Mouse (Mus musculus) mammary gland, adult 2 months (tissue): ENCODE measurements around the gene Parg. TPM values are rescaled to one million over a fixed set of nuclear protein-coding genes. Genes with fewer than 3 reads are reported as not detected.

Source experiments
- polyA plus RNA-seq: library from polyadenylated mRNA; depleted of rRNA; stranded (reverse); fragments of >200 nt; gene quantifications from 2 replicates; pipeline ENCODE4 v1.2.3, GENCODE M21; 2012; ENCODE audit warnings: low replicate concordance; rRNA removed

Parg gene
- polyA plus RNA-seq = 4.5 and 5.1 TPM in 2 replicates

DNA sequence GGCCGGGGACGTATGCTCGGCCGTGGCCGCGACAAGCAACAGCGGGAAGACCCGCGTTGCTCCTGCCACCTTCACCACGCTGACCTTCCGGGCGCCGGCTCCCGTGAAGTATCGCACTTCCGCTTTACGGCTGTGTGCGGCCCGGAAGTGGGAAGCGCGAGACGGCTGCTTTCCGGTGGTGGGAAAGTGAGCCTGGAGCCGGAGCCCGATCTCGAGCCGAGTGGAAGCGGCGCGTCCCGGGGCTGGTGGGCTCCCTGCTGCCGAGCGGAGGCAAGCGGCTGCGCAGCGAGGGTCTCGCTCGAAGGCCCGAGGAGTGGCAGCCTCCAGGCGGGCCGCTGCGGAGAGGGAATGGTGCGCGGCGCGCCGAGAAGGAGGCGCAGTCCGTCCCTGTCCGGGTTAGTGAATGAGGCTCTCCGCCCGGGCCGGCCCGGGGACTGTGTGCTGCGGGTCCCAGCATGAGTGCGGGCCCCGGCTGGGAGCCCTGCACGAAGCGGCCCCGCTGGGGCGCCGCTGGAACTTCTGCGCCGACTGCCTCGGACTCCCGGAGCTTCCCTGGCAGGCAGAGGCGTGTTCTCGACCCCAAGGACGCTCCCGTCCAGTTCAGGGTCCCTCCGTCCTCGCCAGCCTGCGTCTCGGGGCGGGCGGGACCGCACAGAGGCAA lies at the start of gene Parg, which contains the start of gene Timm23:
TSS of gene Parg (plus strand) at position 159 of the 661 bp plus-strand sequence.
TSS of gene Timm23 (minus strand) at position 108 of the 661 bp plus-strand sequence.

DNA sequence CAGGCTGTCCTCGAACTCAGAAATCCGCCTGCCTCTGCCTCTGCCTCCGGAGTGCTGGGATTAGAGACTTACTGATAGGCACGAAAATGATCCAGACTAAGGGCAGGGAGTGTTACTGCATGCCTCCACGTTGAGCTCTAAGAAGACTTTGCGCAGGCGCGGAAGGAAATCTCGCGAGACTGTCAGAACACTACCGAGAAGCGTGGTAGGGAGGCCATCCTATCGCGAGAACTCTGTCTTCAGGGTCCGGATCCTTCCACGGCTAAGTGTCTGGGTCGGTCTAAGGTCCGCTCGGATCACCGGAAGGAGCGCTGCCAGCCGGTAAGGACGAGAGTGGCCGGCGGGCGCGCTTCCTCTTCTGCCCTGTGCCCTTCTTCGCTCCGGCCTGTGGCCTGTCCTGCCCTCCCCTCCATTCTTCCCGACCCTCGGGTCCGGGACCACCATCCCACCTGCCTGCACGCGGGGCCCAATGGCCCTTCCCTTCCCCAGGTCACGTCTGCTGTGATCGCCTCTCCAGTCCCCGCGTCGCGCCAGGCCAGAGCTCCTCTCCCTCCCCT lies 42.0 kb upstream of the Parg start, which contains the start of gene Ncoa4:
TSS of gene Ncoa4 (plus strand) at position 176 of the 557 bp plus-strand sequence.

DNA sequence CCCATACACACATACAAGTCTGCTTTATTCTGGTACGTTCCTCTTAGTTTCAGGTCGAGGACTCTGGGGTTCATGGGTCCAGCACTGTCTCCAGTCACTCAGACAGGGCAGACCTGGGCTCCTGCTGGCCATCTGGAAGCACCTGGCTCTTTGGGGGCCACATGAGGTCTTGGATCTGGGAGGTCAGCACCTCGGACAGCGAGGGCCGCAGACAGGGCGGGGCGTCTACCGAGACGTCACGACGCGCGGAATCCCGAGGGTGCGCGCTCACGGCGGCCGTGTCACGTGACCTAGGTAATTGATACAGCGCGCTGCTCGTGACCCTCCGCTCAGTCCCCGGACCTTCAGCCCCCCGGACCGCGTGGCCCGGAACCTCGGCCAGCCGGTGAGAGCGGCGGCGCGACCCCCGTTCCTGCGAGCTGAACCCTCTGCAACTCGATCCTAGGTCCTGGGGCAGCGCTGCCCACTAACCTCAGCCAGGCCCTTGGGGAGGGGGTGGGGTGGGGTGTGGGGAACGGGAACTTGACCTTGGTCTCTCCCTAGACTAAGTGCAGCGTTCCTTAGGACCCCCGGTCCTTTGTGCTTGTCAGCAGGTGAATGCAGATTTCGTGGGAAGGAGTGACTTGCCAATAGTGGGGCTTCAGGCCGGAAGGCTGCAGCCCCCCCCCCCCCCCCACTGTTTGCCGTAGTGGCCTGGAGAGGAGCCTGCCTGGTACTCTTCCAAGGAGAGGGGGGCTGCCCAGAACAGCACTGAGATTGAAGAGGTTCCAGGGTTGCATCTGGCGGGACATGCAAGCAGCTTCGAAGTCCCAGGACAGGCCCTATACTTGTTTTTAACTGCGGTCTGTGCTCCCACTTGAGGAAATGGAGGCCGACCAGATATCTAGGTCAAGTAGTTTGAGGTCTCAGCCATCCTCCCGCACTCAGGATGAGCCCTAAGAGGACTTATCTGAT lies 120.3 kb downstream of the Parg start, which contains the start of gene Ogdhl:
TSS of gene Ogdhl (plus strand) at position 288 of the 954 bp plus-strand sequence.

Other genes with a start within 250 kb of the Parg start
- 15.8 and 25.1 TPM in 2 replicates for gene Galnt15, start 173.0 kb upstream of the Parg start, polyA plus RNA-seq
- gene Oxnad1, start 116.6 kb upstream of the Parg start, polyA plus RNA-seq = 18.0 and 22.6 TPM in 2 replicates
- 10.1 and 30.8 TPM in 2 replicates for gene Dph3, start 116.2 kb upstream of the Parg start, polyA plus RNA-seq
- not detected in 2 replicates for gene Msmb, start 59.9 kb upstream of the Parg start, polyA plus RNA-seq
- gene Ncoa4, start 42.1 kb upstream of the Parg start, polyA plus RNA-seq = 41.6 and 96.2 TPM in 2 replicates
- 149 and 243 TPM in 2 replicates for gene Timm23, start 51 bp upstream of the Parg start, polyA plus RNA-seq
- 0.20 and 0.68 TPM in 2 replicates for gene Ogdhl, start 120.1 kb downstream of the Parg start, polyA plus RNA-seq
- gene 1700024G13Rik, start 186.4 kb downstream of the Parg start, polyA plus RNA-seq = not detected in 2 replicates